Mouse (Mus musculus) liver, embryonic 13.5 days (tissue): ENCODE measurements around the gene Slc8b1. TPM values are rescaled to one million over a fixed set of nuclear protein-coding genes. Genes with fewer than 3 reads are reported as not detected.

Experiments used
- ATAC-seq: fragments of 200-750 bp; cut with Nextera tagmentation; 2 replicates; pipeline ENCODE4 v1.8.0; 2017; ENCODE audit warnings: low read depth, mild to moderate bottlenecking, moderate number of reproducible peaks, moderate library complexity
- DNase-seq: peaks from one replicate; pipeline ENCODE4 v3.0.0; 2022
- H3K27ac ChIP-seq: fragments of 300-500 bp; sonication (generic); 2 replicates; pipeline ENCODE4 v1.5.1; 2015; ENCODE audit warnings: moderate library complexity, mild to moderate bottlenecking, inconsistent platforms
- H3K27me3 ChIP-seq: fragments of 300-500 bp; sonication (generic); 2 replicates; pipeline ENCODE4 v1.6.1; 2015; ENCODE audit warnings: mild to moderate bottlenecking, inconsistent platforms
- H3K36me3 ChIP-seq: fragments of 300-500 bp; sonication (generic); 2 replicates; pipeline ENCODE4 v1.6.1; 2015; ENCODE audit warnings: mild to moderate bottlenecking, inconsistent platforms
- H3K4me1 ChIP-seq: fragments of 300-500 bp; sonication (generic); replicated peaks from 2 replicates; pipeline ENCODE4 v1.6.1; 2015; ENCODE audit warnings: inconsistent platforms
- H3K4me2 ChIP-seq: fragments of 300-500 bp; sonication (generic); 2 replicates; pipeline ENCODE4 v1.6.1; 2015; ENCODE audit warnings: inconsistent platforms, mild to moderate bottlenecking, moderate library complexity
- H3K4me3 ChIP-seq: fragments of 300-500 bp; sonication (generic); replicated peaks from 2 replicates; pipeline ENCODE4 v1.5.1; 2015; ENCODE audit warnings: mild to moderate bottlenecking, inconsistent platforms
- H3K9ac ChIP-seq: fragments of 300-500 bp; sonication (generic); 2 replicates; pipeline ENCODE4 v1.6.1; 2015; ENCODE audit warnings: mild to moderate bottlenecking, inconsistent platforms
- H3K9me3 ChIP-seq: fragments of 300-500 bp; sonication (generic); replicated peaks from 2 replicates; pipeline ENCODE4 v1.6.1; 2016; ENCODE audit warnings: inconsistent platforms
- WGBS: fragments of 180-500 bp; shearing (Covaris S2); methylation state at CpG from one replicate; pipeline ENCODE4 v1.1.7; 2015; ENCODE audit not compliant: insufficient replicate concordance; 5-methylcytosine and 5-hydroxymethylcytosine counted together
- polyA plus RNA-seq: library from polyadenylated mRNA; unstranded; fragments of >200 nt; fragmentation: Nextera tagmentation; extraction: Ambion mirVana; gene quantifications from 2 replicates; pipeline ENCODE4 v1.2.1, GENCODE M21; 2015

The Slc8b1 gene
- polyA plus RNA-seq, 1 experiment from 2014 or later: 4.0 TPM

DNA sequence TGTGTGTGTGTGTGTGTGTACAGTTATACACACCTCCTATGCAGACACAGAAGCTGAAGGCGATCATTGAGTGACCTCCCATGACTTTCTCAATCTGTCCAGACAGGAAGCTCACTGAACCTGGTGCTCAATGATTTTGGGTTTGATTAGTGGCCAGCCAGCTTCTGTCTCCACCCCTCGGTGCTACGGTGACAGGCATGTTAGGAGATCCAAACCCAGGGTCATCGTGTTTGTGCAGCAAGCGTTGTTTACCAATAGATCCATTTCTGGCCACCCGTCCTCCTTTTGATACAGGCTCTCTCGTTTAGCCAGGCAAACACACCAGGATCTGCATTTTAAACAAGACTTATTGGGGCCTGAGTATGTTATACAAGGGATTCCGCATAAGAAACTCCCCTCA, 20.7 kb downstream of the Slc8b1 start:
- H3K9ac ChIP-seq: no peak overlapping the region
- 67% methylated on average over 8 of the region's 8 CpGs for WGBS

DNA sequence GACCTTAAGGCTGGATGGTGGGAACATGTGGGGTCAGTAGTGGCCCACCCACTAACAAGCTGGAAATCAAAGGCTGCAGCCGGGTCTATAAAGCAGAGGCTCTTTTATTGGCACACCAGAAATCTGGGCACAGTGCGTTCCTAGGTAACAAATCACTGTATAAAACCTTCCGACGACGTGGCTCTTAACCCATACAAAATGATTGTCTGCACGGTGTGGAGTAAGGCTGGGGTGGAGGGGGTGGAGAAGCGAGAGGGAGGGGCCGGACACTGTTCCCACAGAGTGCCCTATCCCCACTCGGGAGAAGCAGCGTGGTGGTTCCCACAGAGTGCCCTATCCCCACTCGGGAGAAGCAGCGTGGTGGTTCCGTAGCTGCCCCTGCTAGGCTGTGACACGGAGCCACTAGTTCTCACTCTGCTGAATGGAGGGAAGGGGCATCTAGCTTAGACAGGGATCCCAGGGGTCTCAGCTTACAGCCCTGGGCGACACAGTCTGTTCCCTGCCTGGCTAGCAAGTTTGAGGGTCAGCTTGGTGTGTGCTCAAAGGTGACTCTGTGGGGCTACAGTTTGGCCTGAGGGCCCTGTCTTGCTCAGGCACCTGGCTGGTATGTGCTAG, 23.2 kb downstream of the Slc8b1 start:
- Histone ChIP-seq H3K27ac (no peak overlapping the region), H3K9me3 (no peaks in the 10 kb centered on the region), H3K4me2 (no peak overlapping the region), H3K36me3 (peaks cover 48% of the 10 kb centered on the region), H3K27me3 (no peaks in the 10 kb centered on the region), H3K4me3 (no peak overlapping the region), H3K4me1 (no peaks in the 10 kb centered on the region), H3K9ac (no peak overlapping the region)
- ATAC-seq (no peak), DNase-seq (no peak)
- WGBS: 85% methylated on average over 15 of the region's 15 CpGs

More for the DNA sequence above, 20.7 kb downstream of the Slc8b1 start:
- Histone ChIP-seq H3K4me2 (no peak overlapping the region), H3K27me3 (no peaks in the 10 kb centered on the region), H3K36me3 (peaks cover 27% of the 10 kb centered on the region), H3K4me3 (no peak overlapping the region), H3K27ac (no peak overlapping the region), H3K9me3 (no peaks in the 10 kb centered on the region), H3K4me1 (0 out of 2 replicates have a peak, but pooled peaks cover under 1% of the 10 kb centered on the region)
- ATAC-seq: no peak
- DNase-seq: no peak

GRCm38 (mm10) chr5:120534686-120535075, 23.7 kb downstream of the Slc8b1 start:
- Histone ChIP-seq H3K27ac (no peak overlapping the region), H3K9ac (no peak overlapping the region)
- 74% methylated on average over 2 of the region's 2 CpGs for WGBS

DNA sequence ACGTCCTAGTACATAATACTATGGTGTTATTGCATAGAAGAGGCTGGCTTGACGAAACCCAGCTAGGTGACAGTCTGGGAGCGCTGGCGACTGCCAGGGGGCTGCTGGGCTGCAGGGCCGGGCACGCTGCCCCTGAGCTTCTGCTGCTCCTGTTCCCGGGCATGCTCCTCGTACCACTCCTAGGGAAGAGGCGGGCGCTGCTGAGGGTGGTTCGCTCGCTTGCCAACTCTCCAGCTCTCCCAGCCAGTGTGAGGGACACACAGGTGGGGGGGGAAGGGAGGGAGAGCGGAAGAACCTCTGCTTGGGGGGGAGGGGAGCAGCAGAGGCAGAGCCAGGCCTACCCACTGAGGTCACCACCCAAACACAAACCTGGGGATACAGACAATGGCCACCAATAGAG, 25.1 kb downstream of the Slc8b1 start:
- no peaks in the 10 kb centered on the region for H3K9me3 ChIP-seq
- 85% methylated on average over 13 of the region's 13 CpGs for WGBS

More at GRCm38 (mm10) chr5:120534686-120535075, 23.7 kb downstream of the Slc8b1 start:
- Histone ChIP-seq H3K36me3 (peaks cover 53% of the 10 kb centered on the region), H3K9me3 (no peaks in the 10 kb centered on the region), H3K4me3 (no peak overlapping the region), H3K27me3 (no peaks in the 10 kb centered on the region), H3K4me2 (no peak overlapping the region), H3K4me1 (no peaks in the 10 kb centered on the region)
- no peak for DNase-seq
- ATAC-seq: no peak

DNA sequence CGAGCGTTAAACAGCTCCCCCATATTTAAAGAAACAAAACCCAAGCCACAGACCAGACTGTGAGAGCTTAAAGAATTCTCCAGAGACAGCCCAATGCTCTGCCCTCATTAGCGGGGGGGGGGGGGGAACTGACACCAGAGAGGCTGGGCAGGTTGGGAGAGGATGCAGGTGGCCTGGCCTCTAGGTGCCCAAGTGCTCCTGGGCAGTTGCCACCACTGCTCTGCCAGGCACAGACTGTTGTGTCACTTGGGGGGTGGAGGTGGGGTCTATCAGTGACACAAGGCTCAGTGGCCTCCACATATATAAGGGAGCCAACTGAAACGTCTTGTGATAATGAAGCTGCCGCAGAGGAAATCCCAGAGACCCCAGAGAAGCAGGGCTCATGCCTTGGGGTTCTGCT, 25.7 kb downstream of the Slc8b1 start:
- H3K9ac ChIP-seq: no peak overlapping the region
- no peak for ATAC-seq
- H3K9me3 ChIP-seq: no peaks in the 10 kb centered on the region
- H3K4me3 ChIP-seq: no peak overlapping the region
- H3K36me3 ChIP-seq: peaks cover 72% of the 10 kb centered on the region
- no peaks in the 10 kb centered on the region for H3K4me1 ChIP-seq
- WGBS: 73% methylated on average over 5 of the region's 5 CpGs
- H3K27me3 ChIP-seq: no peaks in the 10 kb centered on the region
- DNase-seq: no peak
- no peak overlapping the region for H3K4me2 ChIP-seq
- no peak overlapping the region; the same call in 1 of the 2 replicates for H3K27ac ChIP-seq

More for the DNA sequence above, 25.1 kb downstream of the Slc8b1 start:
- H3K4me3 ChIP-seq: no peak overlapping the region
- ATAC-seq: no peak
- no peaks in the 10 kb centered on the region for H3K27me3 ChIP-seq
- no peaks in the 10 kb centered on the region for H3K4me1 ChIP-seq
- H3K9ac ChIP-seq: no peak overlapping the region
- DNase-seq: no peak
- no peak overlapping the region for H3K4me2 ChIP-seq
- H3K27ac ChIP-seq: no peak overlapping the region
- peaks cover 66% of the 10 kb centered on the region for H3K36me3 ChIP-seq

GRCm38 (mm10) chr5:120548236-120548850, 37.4 kb downstream of the Slc8b1 start:
- ATAC-seq: no peak
- H3K9me3 ChIP-seq: no peaks in the 10 kb centered on the region
- no peaks in the 10 kb centered on the region; the same call in 1 of the 2 replicates for H3K4me1 ChIP-seq
- no peak overlapping the region for H3K27ac ChIP-seq
- no peaks in the 10 kb centered on the region for H3K27me3 ChIP-seq
- H3K9ac ChIP-seq: no peak overlapping the region
- WGBS: 80% methylated on average over 11 of the region's 11 CpGs
- no peak for DNase-seq
- H3K36me3 ChIP-seq: peaks cover 81% of the 10 kb centered on the region
- H3K4me3 ChIP-seq: no peak overlapping the region
- H3K4me2 ChIP-seq: no peak overlapping the region

- 74% methylated on average over 5 of the region's 5 CpGs for WGBS
- Histone ChIP-seq H3K27ac (no peak overlapping the region), H3K4me3 (no peak overlapping the region), H3K27me3 (no peaks in the 10 kb centered on the region), H3K36me3 (peaks cover 81% of the 10 kb centered on the region), H3K4me2 (no peak overlapping the region), H3K4me1 (no peaks in the 10 kb centered on the region; the same call in 1 of the 2 replicates), H3K9me3 (no peaks in the 10 kb centered on the region), H3K9ac (no peak overlapping the region)
- DNase-seq (no peak), ATAC-seq (no peak)
Observed at GRCm38 (mm10) chr5:120550137-120550536, 39.2 kb downstream of the Slc8b1 start.

GRCm38 (mm10) chr5:120550673-120551072, 39.7 kb downstream of the Slc8b1 start:
- H3K4me2 ChIP-seq: no peak overlapping the region
- DNase-seq: no peak

DNA sequence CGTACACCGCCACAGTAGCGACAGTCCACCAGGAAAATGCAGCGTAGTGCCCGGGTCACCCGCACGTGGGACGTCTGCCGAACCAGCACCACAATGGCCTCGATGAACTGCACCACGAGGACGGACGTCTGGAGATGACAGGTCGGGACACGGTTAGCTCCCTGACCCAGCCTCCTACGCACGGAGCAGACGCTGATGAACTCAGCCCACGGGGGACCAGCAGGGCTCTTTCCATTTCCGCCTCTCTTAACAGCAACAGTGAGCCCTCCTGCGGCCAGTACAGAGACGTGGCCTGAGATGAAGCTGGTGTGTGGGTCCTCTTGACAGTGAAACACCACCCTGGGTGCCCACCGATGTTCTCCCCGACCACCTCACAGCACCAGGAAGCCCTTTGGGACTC, 44.9 kb downstream of the Slc8b1 start:
- DNase-seq (no peak), ATAC-seq (no peak)
- Histone ChIP-seq H3K27ac (no peak overlapping the region; the same call in 1 of the 2 replicates), H3K27me3 (no peaks in the 10 kb centered on the region), H3K4me1 (peaks cover 34% of the 10 kb centered on the region), H3K4me3 (no peak overlapping the region), H3K9ac (no peak overlapping the region), H3K4me2 (no peak overlapping the region), H3K36me3 (peaks cover 80% of the 10 kb centered on the region), H3K9me3 (no peaks in the 10 kb centered on the region)
- 90% methylated on average over 24 of the region's 24 CpGs for WGBS

More at GRCm38 (mm10) chr5:120550673-120551072, 39.7 kb downstream of the Slc8b1 start:
- Histone ChIP-seq H3K9ac (no peak overlapping the region), H3K9me3 (no peaks in the 10 kb centered on the region), H3K4me3 (no peak overlapping the region), H3K36me3 (peaks cover 84% of the 10 kb centered on the region), H3K27ac (no peak overlapping the region), H3K4me1 (no peaks in the 10 kb centered on the region; the same call in 1 of the 2 replicates), H3K27me3 (no peaks in the 10 kb centered on the region)
- no peak for ATAC-seq
- WGBS: 93% methylated on average over 5 of the region's 5 CpGs

DNA sequence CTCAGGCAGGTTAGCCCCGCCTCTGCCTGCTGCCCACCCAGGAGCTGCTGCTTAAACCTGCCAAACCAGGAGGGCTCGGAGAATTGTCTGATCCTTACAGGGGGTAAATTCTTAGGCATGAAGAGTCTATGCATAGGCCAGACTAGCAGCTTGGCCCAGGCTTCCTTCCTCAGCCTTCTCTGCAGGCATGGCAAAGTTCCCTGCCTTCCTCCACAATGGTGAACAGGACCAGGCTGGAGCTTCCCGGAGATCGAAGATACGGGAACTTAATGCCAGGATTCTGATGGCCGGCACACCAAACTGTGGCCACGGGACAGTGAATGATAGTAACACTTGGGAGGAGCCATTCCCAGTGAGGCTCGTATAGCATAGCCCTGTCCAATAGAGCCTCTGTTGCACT, 47.1 kb downstream of the Slc8b1 start:
- Histone ChIP-seq H3K9me3 (no peaks in the 10 kb centered on the region), H3K36me3 (peaks cover 58% of the 10 kb centered on the region), H3K4me3 (peak overlapping the region; percentile 49; the same call in 1 of the 2 replicates), H3K4me1 (peaks cover 53% of the 10 kb centered on the region), H3K4me2 (peak overlapping the region; percentile 53; the same call in 1 of the 2 replicates), H3K27me3 (no peaks in the 10 kb centered on the region), H3K9ac (no peak overlapping the region), H3K27ac (peak overlapping the region; percentile 79; the same call in 1 of the 2 replicates)
- 76% methylated on average over 8 of the region's 8 CpGs for WGBS
- no peak for DNase-seq
- ATAC-seq: no peak

GRCm38 (mm10) chr5:120558762-120559161, 47.8 kb downstream of the Slc8b1 start:
- peak; percentile 41 for ATAC-seq
- peaks cover 51% of the 10 kb centered on the region for H3K36me3 ChIP-seq
- DNase-seq: no peak
- peak overlapping the region; percentile 53 for H3K4me2 ChIP-seq
- peak overlapping the region; percentile 49 for H3K4me3 ChIP-seq
- peaks cover 60% of the 10 kb centered on the region for H3K4me1 ChIP-seq
- H3K9me3 ChIP-seq: no peaks in the 10 kb centered on the region
- 16% methylated on average over 14 of the region's 14 CpGs for WGBS
- H3K9ac ChIP-seq: peak overlapping the region; percentile 38
- H3K27me3 ChIP-seq: no peaks in the 10 kb centered on the region
- H3K27ac ChIP-seq: peak overlapping the region; percentile 79
